Mouse (Mus musculus) 3T3-L1 (cell line): ENCODE measurements at regions not wholly inside any gene's neighbourhood (a gene's known extent, or its start where the extent isn't known, plus 50 kb on each side); places are given as distances from the start of the nearest gene placed in this dataset.

Experiments used
- DNase-seq: peaks from one replicate; pipeline ENCODE4 v3.0.0-alpha.2; 2015; ENCODE audit warnings: low read depth, low spot score

DNA sequence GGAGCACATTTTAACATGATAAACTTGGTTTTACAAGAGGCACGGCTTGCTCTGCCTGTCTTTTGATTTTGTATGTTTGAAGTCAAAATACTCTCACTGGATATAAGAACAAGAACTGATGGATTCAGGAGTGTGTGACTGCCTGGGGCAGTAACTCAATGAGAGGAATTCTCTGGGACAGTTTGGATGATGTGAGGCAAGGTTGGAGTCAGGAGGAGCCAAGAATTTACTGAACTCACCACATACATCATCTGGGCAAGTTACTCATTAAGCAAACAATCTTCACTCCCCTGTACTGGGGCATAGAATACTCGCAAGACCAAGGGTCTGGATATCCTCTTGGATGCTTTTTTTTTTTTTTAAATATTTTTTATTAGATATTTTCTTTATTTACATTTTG, 87.7 kb upstream of the 4933412E24Rik start:
- peak; percentile 57 for DNase-seq

DNA sequence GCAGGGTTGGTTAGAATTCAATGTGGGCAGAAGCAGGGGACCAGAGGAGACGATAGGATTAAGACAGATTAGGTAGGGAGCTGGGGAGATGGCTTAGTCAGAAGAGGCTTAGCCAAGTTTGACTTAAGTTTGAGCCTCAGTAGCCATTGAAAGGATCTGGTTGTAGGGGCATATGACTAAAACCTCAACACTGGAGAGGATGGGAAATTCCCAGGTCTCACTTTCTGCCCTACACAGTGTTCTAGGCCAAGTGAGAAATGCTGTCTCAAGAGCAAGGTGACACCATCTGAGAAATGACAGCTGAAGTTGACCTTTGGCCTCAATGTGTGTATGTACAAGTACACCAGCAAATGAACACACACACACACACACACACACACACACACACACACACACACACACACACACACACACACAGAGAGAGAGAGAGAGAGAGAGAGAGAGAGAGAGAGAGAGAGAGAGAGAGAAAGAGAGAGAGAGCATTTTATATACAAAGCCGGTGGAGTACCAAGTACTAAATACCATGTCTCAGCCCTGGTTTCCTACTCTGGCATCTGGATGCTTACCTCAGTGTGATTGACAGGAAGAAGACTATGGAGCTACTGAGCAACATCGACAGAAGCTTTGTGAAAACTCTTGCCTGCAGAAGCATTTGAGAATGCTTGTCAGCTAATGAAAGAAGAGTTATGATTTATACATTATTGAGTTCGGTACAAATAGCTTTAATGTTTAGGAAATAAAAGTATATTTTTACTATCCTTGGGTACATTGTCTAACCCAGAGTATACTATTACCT, 85.3 kb upstream of the 4933412E24Rik start:
- DNase-seq, result no peak

GRCm38 (mm10) chr15:60097141-60097540, 80.7 kb upstream of the 4933412E24Rik start:
- DNase-seq, result peak; percentile 58

GRCm38 (mm10) chr15:60096131-60096530, 79.7 kb upstream of the 4933412E24Rik start:
- DNase-seq, result no peak

GRCm38 (mm10) chr15:60089921-60090320, 73.5 kb upstream of the 4933412E24Rik start:
- DNase-seq, result no peak

GRCm38 (mm10) chr15:60088964-60089899, 72.8 kb upstream of the 4933412E24Rik start:
- DNase-seq, result no peak
